Mouse (Mus musculus) ES-E14 (cell line): ENCODE measurements at regions not wholly inside any gene's neighbourhood (a gene's known extent, or its start where the extent isn't known, plus 50 kb on each side); places are given as distances from the start of the nearest gene placed in this dataset.

Experiments
- CHD2 ChIP-seq: IDR thresholded peaks from 2 replicates; pipeline ENCODE4 v1.6.1; 2014; ENCODE audit warnings: mild to moderate bottlenecking, low read depth, low read length, inconsistent platforms
- MAFK ChIP-seq: IDR thresholded peaks from 2 replicates; pipeline ENCODE4 v1.6.1; 2014; ENCODE audit warnings: mild to moderate bottlenecking, low read depth, low read length, inconsistent platforms; ENCODE audit not compliant: insufficient read depth

DNA sequence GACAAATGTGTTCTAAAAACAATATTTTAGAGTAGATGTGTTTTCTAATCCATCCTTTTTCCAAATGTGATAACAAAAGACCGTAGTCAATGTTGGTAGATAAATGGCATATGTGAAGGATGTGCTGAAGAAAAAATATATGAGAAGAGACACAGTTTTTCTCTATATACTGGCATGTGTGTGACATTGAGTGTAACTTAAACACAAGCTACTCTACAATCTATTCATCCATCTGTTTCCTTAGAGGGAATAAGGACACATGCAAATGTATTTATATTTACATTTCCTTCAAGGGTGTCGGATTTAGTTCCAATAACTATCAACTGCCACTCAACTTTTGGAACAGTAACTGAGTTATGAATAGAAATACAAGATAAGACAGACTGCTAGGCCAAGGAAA, 149.7 kb upstream of the Klhl1 start:
- TF ChIP-seq CHD2 (no peak), MAFK (no peak)
